Mouse (Mus musculus) ES-E14 (cell line): ENCODE data around the gene Abca7.

Experiments
- CHD2 ChIP-seq: IDR thresholded peaks from 2 replicates; pipeline ENCODE4 v1.6.1; 2014; ENCODE audit warnings: mild to moderate bottlenecking, low read depth, low read length, inconsistent platforms
- ZC3H11A ChIP-seq: IDR thresholded peaks from 2 replicates; pipeline ENCODE4 v1.6.1; 2012; ENCODE audit warnings: low read depth, mild to moderate bottlenecking, inconsistent platforms, low read length, borderline replicate concordance

DNA sequence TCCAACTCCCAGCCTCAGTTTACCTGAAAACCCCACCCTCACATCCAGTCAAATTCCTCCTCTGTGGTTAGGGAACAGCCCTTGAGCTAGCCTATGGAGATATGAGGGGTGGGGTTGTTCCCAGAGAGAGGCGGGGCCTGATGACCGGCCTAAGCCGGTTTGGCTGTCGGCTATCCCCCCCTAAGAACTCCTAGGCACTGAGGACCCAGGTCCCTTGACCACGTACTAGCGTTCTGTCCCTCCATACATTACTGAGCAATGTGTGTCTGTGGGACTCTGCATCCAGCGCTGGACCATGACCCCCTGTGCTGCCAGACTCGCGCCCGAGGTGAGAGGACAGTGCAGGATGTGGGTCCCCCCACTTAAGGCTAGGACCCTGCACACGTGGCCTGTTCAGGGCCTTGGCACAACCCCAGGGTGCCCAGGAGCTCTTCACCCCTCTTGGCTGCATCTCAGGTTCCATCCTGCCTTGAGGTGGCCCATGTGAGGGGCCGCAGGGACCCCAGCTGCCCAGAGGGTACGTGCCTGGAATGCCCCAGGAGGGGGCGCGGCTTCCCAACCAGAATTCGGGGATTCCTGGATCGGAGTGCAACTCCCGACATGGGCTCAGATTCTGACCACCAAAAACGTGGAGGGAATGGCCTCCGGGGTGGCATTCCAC, 23.3 kb downstream of the Abca7 start:
- no peak for TF ChIP-seq CHD2
- TF ChIP-seq ZC3H11A = no peak
